Mouse (Mus musculus): ENCODE data around the gene Arhgap27.

The Arhgap27 gene

GRCm38 (mm10) chr11:103396682-103397081 lies 33.2 kb upstream of the Arhgap27 start:
- DNase-seq (ENCODE audit: low read depth, low spot score): no peak
- H3K27me3 ChIP-seq (ENCODE audit: control insufficient read depth, insufficient read depth, low read length, poor library complexity, severe bottlenecking): no peaks in the 10 kb centered on the region

GRCm38 (mm10) chr11:103396236-103396635 lies 32.7 kb upstream of the Arhgap27 start:
- Histone ChIP-seq H3K36me3 (ENCODE audit: control insufficient read depth, insufficient read depth, low read length, poor library complexity, severe bottlenecking) (peaks cover 12% of the 10 kb centered on the region), H3K27me3 (ENCODE audit: control insufficient read depth, insufficient read depth, low read length, poor library complexity, severe bottlenecking) (no peaks in the 10 kb centered on the region)
- no peak for DNase-seq (ENCODE audit: low read depth, low spot score)

More at GRCm38 (mm10) chr11:103396682-103397081, 33.2 kb upstream of the Arhgap27 start:
- H3K36me3 ChIP-seq (ENCODE audit: control insufficient read depth, insufficient read depth, low read length, poor library complexity, severe bottlenecking): peaks cover 12% of the 10 kb centered on the region

GRCm38 (mm10) chr11:103394604-103395003 lies 31.1 kb upstream of the Arhgap27 start:
- no peaks in the 10 kb centered on the region for H3K27me3 ChIP-seq (ENCODE audit: control insufficient read depth, insufficient read depth, low read length, poor library complexity, severe bottlenecking)
- peaks cover 12% of the 10 kb centered on the region for H3K36me3 ChIP-seq (ENCODE audit: control insufficient read depth, insufficient read depth, low read length, poor library complexity, severe bottlenecking)
- no peak for DNase-seq (ENCODE audit: low read depth, low spot score)

- no peak for DNase-seq (ENCODE audit: low read depth, low spot score)
- H3K36me3 ChIP-seq (ENCODE audit: control insufficient read depth, insufficient read depth, low read length, poor library complexity, severe bottlenecking): peaks cover 15% of the 10 kb centered on the region
- no peaks in the 10 kb centered on the region for H3K27me3 ChIP-seq (ENCODE audit: control insufficient read depth, insufficient read depth, low read length, poor library complexity, severe bottlenecking)
Measured at GRCm38 (mm10) chr11:103394025-103394424, 30.5 kb upstream of the Arhgap27 start.

GRCm38 (mm10) chr11:103387870-103388526 lies 24.5 kb upstream of the Arhgap27 start:
- no peak for DNase-seq (ENCODE audit: low read depth, low spot score)
- peaks cover 15% of the 10 kb centered on the region for H3K36me3 ChIP-seq (ENCODE audit: control insufficient read depth, insufficient read depth, low read length, poor library complexity, severe bottlenecking)
- no peaks in the 10 kb centered on the region for H3K27me3 ChIP-seq (ENCODE audit: control insufficient read depth, insufficient read depth, low read length, poor library complexity, severe bottlenecking)

GRCm38 (mm10) chr11:103386827-103387226 lies 23.3 kb upstream of the Arhgap27 start:
- Histone ChIP-seq H3K36me3 (ENCODE audit: control insufficient read depth, insufficient read depth, low read length, poor library complexity, severe bottlenecking) (peaks cover 12% of the 10 kb centered on the region), H3K27me3 (ENCODE audit: control insufficient read depth, insufficient read depth, low read length, poor library complexity, severe bottlenecking) (no peaks in the 10 kb centered on the region)
- no peak for DNase-seq (ENCODE audit: low read depth, low spot score)

- H3K27me3 ChIP-seq (ENCODE audit: control insufficient read depth, insufficient read depth, low read length, poor library complexity, severe bottlenecking): no peaks in the 10 kb centered on the region
- H3K36me3 ChIP-seq (ENCODE audit: control insufficient read depth, insufficient read depth, low read length, poor library complexity, severe bottlenecking): peaks cover 27% of the 10 kb centered on the region
- peak; percentile 63 for DNase-seq (ENCODE audit: low read depth, low spot score)
Measured at GRCm38 (mm10) chr11:103381956-103382613, 18.6 kb upstream of the Arhgap27 start.

GRCm38 (mm10) chr11:103381505-103381904 lies 18.0 kb upstream of the Arhgap27 start:
- H3K27me3 ChIP-seq (ENCODE audit: control insufficient read depth, insufficient read depth, low read length, poor library complexity, severe bottlenecking): no peaks in the 10 kb centered on the region
- no peak for DNase-seq (ENCODE audit: low read depth, low spot score)
- peaks cover 29% of the 10 kb centered on the region for H3K36me3 ChIP-seq (ENCODE audit: control insufficient read depth, insufficient read depth, low read length, poor library complexity, severe bottlenecking)

- no peak for DNase-seq (ENCODE audit: low read depth, low spot score)
- Histone ChIP-seq H3K36me3 (ENCODE audit: control insufficient read depth, insufficient read depth, low read length, poor library complexity, severe bottlenecking) (peaks cover 23% of the 10 kb centered on the region), H3K27me3 (ENCODE audit: control insufficient read depth, insufficient read depth, low read length, poor library complexity, severe bottlenecking) (no peaks in the 10 kb centered on the region)
Measured at GRCm38 (mm10) chr11:103380460-103380859, 17.0 kb upstream of the Arhgap27 start.

- Histone ChIP-seq H3K27me3 (ENCODE audit: control insufficient read depth, insufficient read depth, low read length, poor library complexity, severe bottlenecking) (no peaks in the 10 kb centered on the region), H3K36me3 (ENCODE audit: control insufficient read depth, insufficient read depth, low read length, poor library complexity, severe bottlenecking) (peaks cover 22% of the 10 kb centered on the region)
- no peak for DNase-seq (ENCODE audit: low read depth, low spot score)
Measured at GRCm38 (mm10) chr11:103378341-103378740, 14.8 kb upstream of the Arhgap27 start.

GRCm38 (mm10) chr11:103375772-103376171 lies 12.3 kb upstream of the Arhgap27 start:
- H3K27me3 ChIP-seq (ENCODE audit: control insufficient read depth, insufficient read depth, low read length, poor library complexity, severe bottlenecking): no peaks in the 10 kb centered on the region
- no peak for DNase-seq (ENCODE audit: low read depth, low spot score)
- peaks cover 22% of the 10 kb centered on the region for H3K36me3 ChIP-seq (ENCODE audit: control insufficient read depth, insufficient read depth, low read length, poor library complexity, severe bottlenecking)

- peak; percentile 31 for DNase-seq (ENCODE audit: low read depth, low spot score)
- H3K36me3 ChIP-seq (ENCODE audit: control insufficient read depth, insufficient read depth, low read length, poor library complexity, severe bottlenecking): peaks cover 22% of the 10 kb centered on the region
Measured at GRCm38 (mm10) chr11:103375258-103375657, 11.8 kb upstream of the Arhgap27 start.

GRCm38 (mm10) chr11:103373922-103374321 lies 10.4 kb upstream of the Arhgap27 start:
- H3K36me3 ChIP-seq (ENCODE audit: control insufficient read depth, insufficient read depth, low read length, poor library complexity, severe bottlenecking): peaks cover 15% of the 10 kb centered on the region
- DNase-seq (ENCODE audit: low read depth, low spot score): peak; percentile 70
- no peaks in the 10 kb centered on the region for H3K27me3 ChIP-seq (ENCODE audit: control insufficient read depth, insufficient read depth, low read length, poor library complexity, severe bottlenecking)

More at GRCm38 (mm10) chr11:103375258-103375657, 11.8 kb upstream of the Arhgap27 start:
- no peaks in the 10 kb centered on the region for H3K27me3 ChIP-seq (ENCODE audit: control insufficient read depth, insufficient read depth, low read length, poor library complexity, severe bottlenecking)

- peak; percentile 51 for DNase-seq (ENCODE audit: low read depth, low spot score)
- no peaks in the 10 kb centered on the region for H3K27me3 ChIP-seq (ENCODE audit: control insufficient read depth, insufficient read depth, low read length, poor library complexity, severe bottlenecking)
- H3K36me3 ChIP-seq (ENCODE audit: control insufficient read depth, insufficient read depth, low read length, poor library complexity, severe bottlenecking): peaks cover 8% of the 10 kb centered on the region
Measured at GRCm38 (mm10) chr11:103372561-103372960, 9.1 kb upstream of the Arhgap27 start.

GRCm38 (mm10) chr11:103372068-103372467 lies 8.6 kb upstream of the Arhgap27 start:
- DNase-seq (ENCODE audit: low read depth, low spot score): peak; percentile 57

More at GRCm38 (mm10) chr11:103372068-103372467, 8.6 kb upstream of the Arhgap27 start:
- Histone ChIP-seq H3K27me3 (ENCODE audit: control insufficient read depth, insufficient read depth, low read length, poor library complexity, severe bottlenecking) (no peaks in the 10 kb centered on the region), H3K36me3 (ENCODE audit: control insufficient read depth, insufficient read depth, low read length, poor library complexity, severe bottlenecking) (peaks cover 5% of the 10 kb centered on the region)

Measured in splenic B cell, adult 2 months (primary cell).